Mouse (Mus musculus) midbrain, embryonic 13.5 days (tissue): ENCODE measurements at regions not wholly inside any gene's neighbourhood (a gene's known extent, or its start where the extent isn't known, plus 50 kb on each side); places are given as distances from the start of the nearest gene placed in this dataset.

Source experiments
- ATAC-seq: fragments of 200-750 bp; cut with Nextera tagmentation; 2 replicates; pipeline ENCODE4 v1.8.0; 2017; ENCODE audit warnings: mild to moderate bottlenecking, moderate TSS enrichment, moderate library complexity
- H3K27ac ChIP-seq: fragments of 300-500 bp; sonication (generic); 2 replicates; pipeline ENCODE4 v1.5.1; 2015; ENCODE audit warnings: inconsistent platforms, mild to moderate bottlenecking, moderate library complexity
- H3K27me3 ChIP-seq: fragments of 300-500 bp; sonication (generic); 2 replicates; pipeline ENCODE4 v1.6.1; 2015; ENCODE audit warnings: mild to moderate bottlenecking, inconsistent platforms
- H3K36me3 ChIP-seq: fragments of 300-500 bp; sonication (generic); 2 replicates; pipeline ENCODE4 v1.6.1; 2015; ENCODE audit warnings: mild to moderate bottlenecking, inconsistent platforms
- H3K4me1 ChIP-seq: fragments of 300-500 bp; sonication (generic); replicated peaks from 2 replicates; pipeline ENCODE4 v1.6.1; 2015; ENCODE audit warnings: inconsistent platforms
- H3K4me2 ChIP-seq: fragments of 300-500 bp; sonication (generic); replicated peaks from 2 replicates; pipeline ENCODE4 v1.6.1; 2015; ENCODE audit warnings: moderate library complexity, mild to moderate bottlenecking, inconsistent platforms
- H3K4me3 ChIP-seq: fragments of 300-500 bp; sonication (generic); replicated peaks from 2 replicates; pipeline ENCODE4 v1.5.1; 2015; ENCODE audit warnings: mild to moderate bottlenecking, inconsistent platforms
- H3K9ac ChIP-seq: fragments of 300-500 bp; sonication (generic); replicated peaks from 2 replicates; pipeline ENCODE4 v1.6.1; 2015; ENCODE audit warnings: mild to moderate bottlenecking, inconsistent platforms
- H3K9me3 ChIP-seq: fragments of 300-500 bp; sonication (generic); 2 replicates; pipeline ENCODE4 v1.6.1; 2016; ENCODE audit warnings: mild to moderate bottlenecking, inconsistent platforms
- WGBS: fragments of 180-500 bp; shearing (Covaris S2); methylation state at CpG from one replicate; pipeline ENCODE4 v1.1.7; 2015; 5-methylcytosine and 5-hydroxymethylcytosine counted together

- no peak for ATAC-seq
- Histone ChIP-seq H3K9ac (no peak overlapping the region), H3K4me1 (no peaks in the 10 kb centered on the region), H3K36me3 (no peaks in the 10 kb centered on the region), H3K27ac (no peak overlapping the region), H3K4me3 (no peak overlapping the region), H3K4me2 (no peak overlapping the region), H3K27me3 (no peaks in the 10 kb centered on the region), H3K9me3 (no peaks in the 10 kb centered on the region)
- 73% methylated on average over 6 of the region's 6 CpGs for WGBS
Observed at GRCm38 (mm10) chr2:173376926-173377325, 100.6 kb upstream of the Pmepa1 start.

DNA sequence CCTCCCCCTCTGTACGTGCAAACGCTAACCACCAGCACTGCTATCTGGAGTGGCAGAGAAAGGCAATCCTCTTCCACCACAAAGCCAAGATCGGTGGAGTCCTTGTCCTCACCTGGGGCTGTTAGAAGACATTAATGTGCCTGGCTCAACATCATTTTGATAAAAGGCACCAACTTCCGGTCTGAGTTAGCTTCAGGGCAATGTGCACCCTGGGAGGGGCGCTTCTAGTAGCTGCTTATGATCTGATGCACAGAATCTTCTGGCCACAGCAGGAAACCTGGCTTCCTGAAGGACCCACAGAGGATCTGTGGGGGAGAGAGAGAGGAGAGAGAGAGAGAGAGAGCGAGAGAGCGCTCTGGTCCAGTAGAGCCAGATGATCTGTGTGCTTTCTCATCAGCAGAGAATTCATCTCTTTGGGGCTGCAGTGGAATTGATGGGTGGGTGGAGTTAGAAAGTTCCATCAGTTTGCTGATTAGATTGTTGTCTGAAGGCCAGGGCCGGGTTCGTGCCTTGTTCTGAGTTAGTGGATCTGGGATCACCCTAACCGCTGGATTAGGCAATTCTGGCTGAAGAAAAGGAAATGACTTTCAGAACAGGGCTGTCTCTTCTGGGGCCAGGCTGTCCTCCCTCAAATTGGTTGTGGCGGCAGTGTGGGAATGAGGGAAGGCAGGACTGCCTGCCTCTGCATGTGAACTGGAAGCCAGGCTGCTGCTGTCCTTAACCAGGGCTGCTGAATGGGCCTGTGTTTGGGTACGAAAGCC, 101.3 kb upstream of the Pmepa1 start:
- no peak for ATAC-seq
- Histone ChIP-seq H3K9me3 (no peaks in the 10 kb centered on the region), H3K36me3 (no peaks in the 10 kb centered on the region), H3K27ac (no peak overlapping the region), H3K4me1 (0 out of 2 replicates have a peak, but pooled peaks cover 3% of the 10 kb centered on the region), H3K27me3 (no peaks in the 10 kb centered on the region), H3K9ac (no peak overlapping the region), H3K4me2 (no peak overlapping the region), H3K4me3 (no peak overlapping the region)
- 77% methylated on average over 10 of the region's 12 CpGs for WGBS

DNA sequence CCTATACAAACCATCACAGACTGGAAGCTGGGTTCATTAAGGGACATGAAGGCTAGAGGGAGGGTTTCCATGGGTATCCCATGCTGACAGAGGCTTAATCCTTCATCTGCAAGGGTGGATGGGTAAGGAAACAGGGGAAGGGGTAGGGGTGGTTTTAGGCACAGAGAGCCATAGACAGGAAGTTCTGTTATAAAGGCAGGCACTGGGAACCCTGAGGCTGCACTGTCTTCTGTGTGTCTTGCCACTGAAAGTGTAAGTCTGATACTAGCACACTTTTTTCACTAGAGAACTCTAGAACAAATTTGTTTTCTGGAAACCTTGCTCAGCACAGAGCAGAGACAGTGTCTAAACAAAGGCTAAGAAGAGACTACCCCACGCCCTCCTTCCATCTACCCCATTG, 103.4 kb upstream of the Pmepa1 start:
- ATAC-seq = no peak
- Histone ChIP-seq H3K4me2 (no peak overlapping the region), H3K4me3 (no peak overlapping the region), H3K27me3 (no peaks in the 10 kb centered on the region), H3K27ac (no peak overlapping the region), H3K4me1 (0 out of 2 replicates have a peak, but pooled peaks cover 3% of the 10 kb centered on the region), H3K9me3 (no peaks in the 10 kb centered on the region), H3K36me3 (no peaks in the 10 kb centered on the region), H3K9ac (no peak overlapping the region)
- 100% methylated on average over 1 of the region's 1 CpGs for WGBS

- 0 out of 2 replicates have a peak, but pooled peaks cover 3% of the 10 kb centered on the region for H3K4me1 ChIP-seq
- 78% methylated on average over 3 of the region's 3 CpGs for WGBS
- no peak overlapping the region for H3K27ac ChIP-seq
- H3K4me3 ChIP-seq = no peak overlapping the region
- H3K9me3 ChIP-seq = no peaks in the 10 kb centered on the region
- H3K9ac ChIP-seq = no peak overlapping the region
- no peak overlapping the region for H3K4me2 ChIP-seq
- no peaks in the 10 kb centered on the region for H3K27me3 ChIP-seq
- no peaks in the 10 kb centered on the region for H3K36me3 ChIP-seq
- no peak for ATAC-seq
Observed at GRCm38 (mm10) chr2:173380341-173380761, 104.0 kb upstream of the Pmepa1 start.

GRCm38 (mm10) chr2:173382176-173382813, 106.0 kb upstream of the Pmepa1 start:
- 64% methylated on average over 7 of the region's 7 CpGs for WGBS
- no peak for ATAC-seq
- Histone ChIP-seq H3K4me1 (0 out of 2 replicates have a peak, but pooled peaks cover 3% of the 10 kb centered on the region), H3K27me3 (no peaks in the 10 kb centered on the region), H3K4me2 (no peak overlapping the region), H3K4me3 (no peak overlapping the region), H3K9ac (no peak overlapping the region), H3K9me3 (no peaks in the 10 kb centered on the region), H3K27ac (no peak overlapping the region), H3K36me3 (no peaks in the 10 kb centered on the region)

- H3K4me1 ChIP-seq = 0 out of 2 replicates have a peak, but pooled peaks cover 3% of the 10 kb centered on the region
- no peak for ATAC-seq
- WGBS = 88% methylated on average over 8 of the region's 8 CpGs
- no peak overlapping the region for H3K27ac ChIP-seq
- no peaks in the 10 kb centered on the region for H3K27me3 ChIP-seq
- H3K36me3 ChIP-seq = no peaks in the 10 kb centered on the region
- H3K9me3 ChIP-seq = no peaks in the 10 kb centered on the region
- no peak overlapping the region for H3K4me3 ChIP-seq
- no peak overlapping the region for H3K4me2 ChIP-seq
- no peak overlapping the region for H3K9ac ChIP-seq
Observed at GRCm38 (mm10) chr2:173384935-173385586, 108.7 kb upstream of the Pmepa1 start.

GRCm38 (mm10) chr2:173385722-173386141, 109.4 kb upstream of the Pmepa1 start:
- H3K9ac ChIP-seq = no peak overlapping the region
- WGBS = 65% methylated on average over 9 of the region's 9 CpGs
- H3K27ac ChIP-seq = no peak overlapping the region
- no peaks in the 10 kb centered on the region for H3K27me3 ChIP-seq
- H3K9me3 ChIP-seq = peaks cover 4% of the 10 kb centered on the region; the same call in 1 of the 2 replicates
- 0 out of 2 replicates have a peak, but pooled peaks cover 3% of the 10 kb centered on the region for H3K4me1 ChIP-seq
- no peaks in the 10 kb centered on the region for H3K36me3 ChIP-seq
- no peak overlapping the region for H3K4me3 ChIP-seq
- no peak overlapping the region for H3K4me2 ChIP-seq
- ATAC-seq = no peak

DNA sequence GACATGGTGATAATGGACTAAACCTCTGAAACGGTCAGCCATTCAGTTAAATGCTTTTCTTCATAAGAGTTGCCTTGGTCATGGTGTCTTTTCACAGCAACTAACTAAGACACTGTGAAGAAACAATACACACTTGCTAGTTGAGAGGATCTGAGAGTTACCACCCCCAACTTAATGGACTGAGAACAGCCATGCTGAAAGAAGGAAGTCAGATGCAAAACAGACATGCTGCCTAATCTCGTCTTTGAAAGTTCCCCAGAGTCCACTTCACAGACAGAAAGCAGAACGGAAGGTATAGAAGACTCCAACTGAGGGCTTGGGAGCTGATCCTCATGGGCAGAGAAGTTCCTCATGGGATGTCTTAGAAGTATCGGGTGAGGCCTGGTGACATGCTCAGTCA, 111.8 kb upstream of the Pmepa1 start:
- no peak for ATAC-seq
- 66% methylated on average over 4 of the region's 4 CpGs for WGBS

DNA sequence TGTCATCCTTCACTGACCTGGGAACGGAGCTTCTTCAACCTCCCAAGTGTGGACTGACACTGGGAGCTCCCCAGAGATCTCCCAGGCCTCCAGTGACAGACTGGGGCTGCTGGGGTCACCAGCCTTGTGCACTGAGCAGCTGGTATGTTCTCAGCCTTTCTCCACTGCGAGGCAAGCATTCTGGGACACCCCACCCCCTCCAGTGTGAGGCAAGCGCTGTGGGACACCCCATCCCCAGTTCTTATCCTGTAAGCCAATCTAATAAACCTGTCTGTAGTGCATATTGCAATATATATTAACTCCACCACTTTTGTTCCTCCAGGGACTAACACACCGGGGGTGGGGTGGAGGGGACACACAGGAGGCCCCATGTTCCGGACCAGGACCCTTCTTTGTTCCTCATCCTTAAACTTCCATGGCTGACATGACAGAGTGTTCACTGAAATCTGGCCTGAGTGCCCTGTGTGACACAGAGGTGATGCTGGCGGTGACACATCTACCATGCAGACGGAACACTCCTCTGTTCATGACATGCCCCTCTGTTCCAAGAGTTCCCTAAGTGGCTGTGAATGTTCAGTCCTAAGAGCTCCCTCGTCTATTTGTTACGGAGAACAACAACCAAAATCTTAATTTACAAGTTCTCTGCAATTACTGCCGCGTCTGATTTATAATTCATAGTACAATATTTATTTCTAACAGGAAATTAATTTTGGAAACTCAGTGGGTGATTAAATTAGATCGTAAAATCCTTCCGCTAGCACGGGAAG, 116.4 kb upstream of the Pmepa1 start:
- Histone ChIP-seq H3K4me3 (no peak overlapping the region), H3K4me1 (peaks cover 4% of the 10 kb centered on the region; the same call in 1 of the 2 replicates), H3K27ac (no peak overlapping the region), H3K9ac (no peak overlapping the region), H3K36me3 (no peaks in the 10 kb centered on the region), H3K4me2 (no peak overlapping the region), H3K27me3 (no peaks in the 10 kb centered on the region), H3K9me3 (peaks cover 7% of the 10 kb centered on the region; the same call in 1 of the 2 replicates)
- WGBS = 84% methylated on average over 14 of the region's 14 CpGs
- no peak for ATAC-seq

More for the DNA sequence above, 111.8 kb upstream of the Pmepa1 start:
- Histone ChIP-seq H3K4me2 (no peak overlapping the region), H3K27ac (no peak overlapping the region), H3K27me3 (no peaks in the 10 kb centered on the region), H3K9ac (no peak overlapping the region), H3K4me3 (no peak overlapping the region), H3K4me1 (no peaks in the 10 kb centered on the region), H3K36me3 (no peaks in the 10 kb centered on the region), H3K9me3 (peaks cover 7% of the 10 kb centered on the region; the same call in 1 of the 2 replicates)

GRCm38 (mm10) chr2:173393324-173393592, 116.9 kb upstream of the Pmepa1 start:
- H3K36me3 ChIP-seq = no peaks in the 10 kb centered on the region
- no peak for ATAC-seq
- H3K27me3 ChIP-seq = no peaks in the 10 kb centered on the region
- WGBS = 33% methylated on average over 2 of the region's 2 CpGs
- H3K27ac ChIP-seq = no peak overlapping the region
- peaks cover 11% of the 10 kb centered on the region; the same call in 1 of the 2 replicates for H3K9me3 ChIP-seq
- H3K4me2 ChIP-seq = no peak overlapping the region
- H3K9ac ChIP-seq = no peak overlapping the region
- peaks cover 4% of the 10 kb centered on the region; the same call in 1 of the 2 replicates for H3K4me1 ChIP-seq
- H3K4me3 ChIP-seq = no peak overlapping the region

GRCm38 (mm10) chr2:173395526-173395925, 119.2 kb upstream of the Pmepa1 start:
- no peak overlapping the region for H3K27ac ChIP-seq
- whole genome bisulfite sequencing = 62% methylated on average over 6 of the region's 6 CpGs
- no peaks in the 10 kb centered on the region for H3K27me3 ChIP-seq
- H3K4me3 ChIP-seq = no peak overlapping the region
- no peak for ATAC-seq
- H3K4me1 ChIP-seq = peaks cover 4% of the 10 kb centered on the region; the same call in 1 of the 2 replicates
- H3K36me3 ChIP-seq = no peaks in the 10 kb centered on the region
- H3K4me2 ChIP-seq = no peak overlapping the region
- peaks cover 9% of the 10 kb centered on the region; the same call in 1 of the 2 replicates for H3K9me3 ChIP-seq
- H3K9ac ChIP-seq = no peak overlapping the region
